Mouse (Mus musculus): ENCODE results near the gene Ccdc126.

The Ccdc126 gene

GRCm38 (mm10) chr6:49318966-49319594, at the start of gene Ccdc126:
Ccdc126 (plus strand) TSS chr6:49319274.
- peak; percentile 98 to 99 for DNase-seq

- no peak for DNase-seq
These were observed 49.2 kb upstream of the Ccdc126 start for GRCm38 (mm10) chr6:49269923-49270322.

- DNase-seq = no peak
These were observed 47.3 kb upstream of the Ccdc126 start for GRCm38 (mm10) chr6:49271815-49272214.

- no peak for DNase-seq
These were observed 46.2 kb upstream of the Ccdc126 start for GRCm38 (mm10) chr6:49272863-49273262.

GRCm38 (mm10) chr6:49273934-49274333, 45.1 kb upstream of the Ccdc126 start:
- no peak for DNase-seq

GRCm38 (mm10) chr6:49274416-49275091, 44.5 kb upstream of the Ccdc126 start:
- no peak for DNase-seq

- no peak for DNase-seq
These were observed 43.8 kb upstream of the Ccdc126 start for GRCm38 (mm10) chr6:49275296-49275695.

GRCm38 (mm10) chr6:49280942-49281341, 38.1 kb upstream of the Ccdc126 start:
- DNase-seq = no peak

GRCm38 (mm10) chr6:49282122-49282521, 37.0 kb upstream of the Ccdc126 start:
- DNase-seq = no peak

GRCm38 (mm10) chr6:49298286-49298685, 20.8 kb upstream of the Ccdc126 start:
- DNase-seq = no peak

GRCm38 (mm10) chr6:49314821-49315220, 4.3 kb upstream of the Ccdc126 start:
- DNase-seq = peak; percentile 13 to 31

- DNase-seq = no peak
These were observed 681 bp downstream of the Ccdc126 start for GRCm38 (mm10) chr6:49319595-49320315.

GRCm38 (mm10) chr6:49321341-49321740, 2.3 kb downstream of the Ccdc126 start:
- no peak for DNase-seq

- no peak for DNase-seq
These were observed 3.0 kb downstream of the Ccdc126 start for GRCm38 (mm10) chr6:49322056-49322455.

- no peak for DNase-seq
These were observed 3.9 kb downstream of the Ccdc126 start for GRCm38 (mm10) chr6:49322986-49323385.

- DNase-seq = no peak
These were observed 5.5 kb downstream of the Ccdc126 start for GRCm38 (mm10) chr6:49324528-49324927.

GRCm38 (mm10) chr6:49325294-49325693, 6.2 kb downstream of the Ccdc126 start:
- DNase-seq = no peak

- no peak for DNase-seq
These were observed 7.8 kb downstream of the Ccdc126 start for GRCm38 (mm10) chr6:49326846-49327245.

GRCm38 (mm10) chr6:49331369-49332059, 12.4 kb downstream of the Ccdc126 start:
- no peak for DNase-seq

- DNase-seq = no peak
These were observed 12.9 kb downstream of the Ccdc126 start for GRCm38 (mm10) chr6:49332060-49332370.

- no peak for DNase-seq
These were observed 19.5 kb downstream of the Ccdc126 start for GRCm38 (mm10) chr6:49338566-49338965.

GRCm38 (mm10) chr6:49339145-49339544, 20.1 kb downstream of the Ccdc126 start:
- no peak for DNase-seq

GRCm38 (mm10) chr6:49343737-49344469, 24.8 kb downstream of the Ccdc126 start:
- no peak for DNase-seq
